Mouse (Mus musculus): ENCODE measurements at regions not wholly inside any gene's neighbourhood (a gene's known extent, or its start where the extent isn't known, plus 50 kb on each side); places are given as distances from the start of the nearest gene placed in this dataset.
"Not testable (repeated sequence)": the region's sequence is repeated elsewhere in the genome, so short reads cannot be mapped to it uniquely, and the experiment has no call there.

DNA sequence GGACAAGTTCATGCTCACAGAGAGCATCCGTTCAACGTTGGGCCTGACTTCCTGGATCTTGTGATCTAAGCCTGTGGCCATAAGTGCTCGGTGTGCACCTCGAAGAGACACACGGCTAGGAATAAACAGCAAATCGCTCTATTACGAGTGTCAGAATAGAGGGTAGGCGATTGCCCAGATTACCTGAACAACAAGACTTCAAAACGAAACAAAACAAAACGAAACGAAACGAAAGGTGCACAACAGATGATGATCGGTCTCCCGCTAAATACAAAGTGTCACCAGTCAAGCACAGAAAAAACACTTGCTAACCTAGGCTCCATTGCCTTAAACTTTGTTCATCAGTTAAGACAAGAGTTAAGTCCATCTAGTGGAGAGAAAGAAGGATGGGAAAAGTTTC, 67.4 kb downstream of the Pdia4 start:
- not testable (repeated sequence) for DNase-seq (ENCODE audit: low spot score)

DNA sequence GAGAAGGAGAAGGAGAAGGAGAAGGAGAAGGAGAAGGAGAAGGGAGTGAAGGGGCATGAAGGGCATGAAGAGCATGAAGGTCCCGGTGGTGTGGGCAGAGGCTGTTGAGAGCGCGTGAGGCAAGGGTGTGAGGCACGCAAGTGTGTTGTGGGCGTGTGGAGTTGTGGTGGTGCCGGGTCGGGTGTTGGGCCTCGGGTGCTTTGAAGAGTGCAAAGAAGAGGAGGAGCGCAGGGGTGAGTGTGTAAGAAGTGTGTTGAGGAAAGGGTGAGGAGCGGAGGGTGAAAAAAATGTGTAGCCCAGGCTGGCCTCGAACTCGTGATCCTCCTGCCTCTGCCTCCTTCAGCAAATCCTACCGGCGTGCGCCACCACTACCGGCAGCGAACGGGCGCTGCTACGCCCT, 69.4 kb downstream of the Pdia4 start:
- not testable (repeated sequence) for DNase-seq (ENCODE audit: low spot score)

DNA sequence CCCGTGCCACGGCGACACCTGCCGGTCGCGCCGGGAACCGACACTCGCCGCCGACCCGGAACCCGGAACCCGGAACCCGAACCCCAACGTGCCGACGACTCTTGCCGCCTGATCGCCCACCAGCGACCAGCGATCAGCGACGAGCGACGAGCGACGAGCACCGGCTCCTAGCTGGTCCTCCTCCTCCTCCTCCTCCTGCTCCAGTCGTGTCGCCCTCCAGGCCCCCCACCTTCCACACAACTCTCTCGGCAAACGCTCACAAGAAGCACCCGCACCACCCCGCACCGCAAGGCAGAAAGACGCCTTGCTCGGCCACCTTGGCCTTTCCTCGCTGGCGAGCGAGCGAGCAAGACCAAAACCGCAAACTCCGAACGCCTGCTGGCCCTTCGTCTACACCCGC, 73.0 kb downstream of the Pdia4 start:
- DNase-seq (ENCODE audit: low spot score): not testable (repeated sequence)

DNA sequence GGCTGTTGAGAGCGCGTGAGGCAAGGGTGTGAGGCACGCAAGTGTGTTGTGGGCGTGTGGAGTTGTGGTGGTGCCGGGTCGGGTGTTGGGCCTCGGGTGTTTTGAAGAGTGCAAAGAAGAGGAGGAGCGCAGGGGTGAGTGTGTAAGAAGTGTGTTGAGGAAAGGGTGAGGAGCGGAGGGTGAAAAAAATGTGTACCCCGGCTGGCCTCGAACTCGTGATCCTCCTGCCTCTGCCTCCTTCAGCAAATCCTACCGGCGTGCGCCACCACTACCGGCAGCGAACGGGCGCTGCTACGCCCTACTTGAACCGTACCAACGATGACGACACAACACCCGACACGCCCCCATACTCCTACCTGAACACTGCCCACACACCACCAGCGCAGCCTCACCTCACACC, 73.5 kb downstream of the Pdia4 start:
- DNase-seq (ENCODE audit: low spot score): peak; percentile 46

DNA sequence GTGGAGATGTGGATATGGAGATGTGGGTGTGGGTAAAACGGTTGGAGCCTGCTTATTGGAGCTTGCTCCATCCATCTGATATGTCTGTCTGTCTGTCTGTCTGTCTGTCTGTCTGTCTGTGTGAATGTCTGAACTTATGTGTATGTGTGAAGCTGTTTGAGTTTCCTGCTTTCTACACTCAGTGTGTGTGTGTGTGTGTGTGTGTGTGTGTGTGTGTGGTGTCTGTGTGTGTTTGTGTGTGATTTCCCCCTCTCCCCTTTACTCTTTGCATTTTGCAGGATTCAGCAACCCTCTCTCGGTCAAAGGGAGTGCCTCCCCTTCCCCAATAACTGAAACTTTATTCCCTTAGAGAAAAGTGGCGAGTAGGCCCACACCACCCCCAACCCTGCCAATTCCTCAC, 75.3 kb downstream of the Pdia4 start:
- not testable (repeated sequence) for DNase-seq (ENCODE audit: low spot score)
